Mouse (Mus musculus) lung, postnatal 0 days (tissue): ENCODE data around the gene Tyms. TPM values are rescaled to one million over a fixed set of nuclear protein-coding genes. Genes with fewer than 3 reads are reported as not detected.

Source experiments
- ATAC-seq: fragments of 200-750 bp; cut with Nextera tagmentation; 2 replicates; pipeline ENCODE4 v1.8.0; 2017; ENCODE audit warnings: moderate library complexity
- DNase-seq: peaks from one replicate; pipeline ENCODE4 v3.0.0-alpha.2; 2016; ENCODE audit warnings: low spot score
- H3K27ac ChIP-seq: fragments of 300-500 bp; sonication (generic); 2 replicates; pipeline ENCODE4 v1.5.1; 2014; ENCODE audit warnings: antibody characterized with exemption, mild to moderate bottlenecking, low read length, mixed read lengths
- H3K27me3 ChIP-seq: fragments of 300-500 bp; sonication (generic); replicated peaks from 2 replicates; pipeline ENCODE4 v1.6.1; 2014; ENCODE audit warnings: low read length, mixed read lengths; ENCODE audit not compliant: insufficient read depth
- H3K36me3 ChIP-seq: fragments of 300-500 bp; sonication (generic); 2 replicates; pipeline ENCODE4 v1.6.1; 2014; ENCODE audit warnings: low read length, mixed read lengths; ENCODE audit not compliant: insufficient read depth
- H3K4me1 ChIP-seq: fragments of 300-500 bp; sonication (generic); 2 replicates; pipeline ENCODE4 v1.6.1; 2014; ENCODE audit warnings: antibody characterized with exemption, low read depth, low read length, mixed read lengths; ENCODE audit not compliant: insufficient read depth
- H3K4me2 ChIP-seq: fragments of 300-500 bp; sonication (generic); replicated peaks from 2 replicates; pipeline ENCODE4 v1.6.1; 2014; ENCODE audit warnings: low read depth, mild to moderate bottlenecking, low read length, moderate library complexity, mixed read lengths
- H3K4me3 ChIP-seq: fragments of 300-500 bp; sonication (generic); 2 replicates; pipeline ENCODE4 v1.5.1; 2014; ENCODE audit warnings: low read depth, low read length
- H3K9ac ChIP-seq: fragments of 300-500 bp; sonication (generic); replicated peaks from 2 replicates; pipeline ENCODE4 v1.6.1; 2014; ENCODE audit warnings: low read depth, mild to moderate bottlenecking
- H3K9me3 ChIP-seq: fragments of 300-500 bp; sonication (generic); 2 replicates; pipeline ENCODE4 v1.6.1; 2016; ENCODE audit warnings: low read length, mixed read lengths
- CTCF ChIP-seq: IDR thresholded peaks from 2 replicates; pipeline ENCODE4 v1.5.1; 2016; ENCODE audit warnings: antibody characterized with exemption, mild to moderate bottlenecking
- EP300 ChIP-seq: IDR thresholded peaks from 2 replicates; pipeline ENCODE4 v1.6.1; 2016; ENCODE audit warnings: antibody characterized with exemption, mild to moderate bottlenecking, control low read depth
- WGBS: fragments of 180-500 bp; shearing (Covaris S2); extraction: QIAGEN DNeasy Blood & Tissue Kit; methylation state at CpG from one replicate; pipeline ENCODE4 v1.1.7; 2014; 5-methylcytosine and 5-hydroxymethylcytosine counted together
- polyA plus RNA-seq: library from polyadenylated mRNA; unstranded; fragments of >200 nt; fragmentation: Nextera tagmentation; extraction: Ambion mirVana; gene quantifications from 2 replicates; pipeline ENCODE4 v1.2.1, GENCODE M21; 2015

The Tyms gene
- polyA plus RNA-seq, 1 experiment from 2014 or later, result 37.3 TPM

DNA sequence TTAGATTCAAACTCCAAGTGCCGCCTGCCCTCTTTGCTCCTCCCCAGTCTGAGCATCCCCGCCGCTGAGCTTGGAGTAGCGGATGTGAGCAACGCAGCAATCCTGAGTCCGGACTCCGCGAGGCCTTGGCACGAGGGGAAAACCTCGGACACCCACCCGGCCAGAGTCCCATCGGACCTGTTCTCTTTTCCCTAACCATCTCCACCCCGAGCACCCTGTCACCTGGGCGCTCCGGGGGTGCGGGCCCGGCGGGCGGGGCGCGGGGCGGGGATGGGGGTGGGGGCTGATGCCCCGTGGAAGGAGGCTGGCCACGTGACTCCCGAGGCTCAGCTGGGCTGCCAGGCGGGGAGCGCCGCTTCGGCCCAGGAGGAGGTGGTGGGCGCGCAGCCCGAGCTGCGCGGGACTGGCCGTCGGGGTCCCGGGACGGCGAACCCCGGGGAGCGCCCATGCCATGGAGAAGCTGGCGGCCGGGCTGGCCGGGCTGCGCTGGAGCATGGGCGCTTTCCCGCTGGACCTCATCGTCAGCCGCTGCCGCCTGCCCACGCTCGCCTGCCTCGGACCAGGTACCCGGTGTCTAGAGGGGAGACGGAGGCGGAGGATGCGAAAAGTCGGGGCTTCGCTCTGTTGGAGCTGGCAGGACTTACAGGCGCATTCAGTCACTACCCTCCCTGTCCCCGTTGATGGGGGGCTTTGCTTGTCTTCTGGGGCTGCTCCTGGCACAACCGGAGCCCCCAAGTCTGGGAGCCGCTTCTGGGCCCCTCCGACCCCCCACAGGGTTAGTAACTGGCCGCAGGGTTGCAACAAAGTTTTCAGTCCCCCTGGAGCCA, 31.6 kb upstream of the Tyms start, which contains the start of gene Garem2:
Gene Garem2 (plus strand): TSS at position 321 of the 827 bp plus-strand sequence.
- H3K4me1 ChIP-seq, result peaks cover 6% of the 10 kb centered on the region; the same call in 1 of the 2 replicates
- no peaks in the 10 kb centered on the region for H3K9me3 ChIP-seq
- DNase-seq (no peak), ATAC-seq (peak; percentile 47; the same call in 1 of the 2 replicates)
- peak within 1 kb of the TSS; percentile 64 for H3K4me2 ChIP-seq
- H3K27me3 ChIP-seq, result peaks cover 34% of the 10 kb centered on the region
- H3K27ac ChIP-seq, result no peak within 1 kb of the TSS
- H3K4me3 ChIP-seq, result peak within 1 kb of the TSS; percentile 35
- no peak within 1 kb of the TSS for H3K9ac ChIP-seq
- WGBS, result 1% methylated on average over 55 of the region's 65 CpGs
- TF ChIP-seq EP300, result no peak
- TF ChIP-seq CTCF, result no peak
- no peaks in the 10 kb centered on the region for H3K36me3 ChIP-seq

DNA sequence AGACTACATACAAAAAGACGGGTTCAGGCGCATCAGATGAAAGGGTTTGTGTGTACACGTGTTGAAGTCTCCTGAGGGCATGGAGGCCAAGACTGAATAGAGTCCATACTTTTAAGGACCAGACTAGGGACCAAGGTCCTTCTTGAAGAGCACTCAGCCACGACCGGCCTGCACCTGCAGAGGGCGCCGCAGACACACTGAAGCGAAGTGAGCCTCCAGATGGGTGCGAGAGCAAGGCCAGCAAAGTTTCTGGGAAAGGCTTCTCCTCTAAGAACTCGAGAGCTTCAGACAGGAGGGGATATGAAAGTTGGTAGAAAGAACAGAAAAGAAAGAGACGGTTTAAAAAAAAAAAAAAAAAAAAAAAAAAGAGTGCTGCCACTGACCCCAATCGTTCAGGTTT, 30.9 kb upstream of the Tyms start:
- Histone ChIP-seq H3K4me2 (peak overlapping the region; percentile 64), H3K27ac (no peak overlapping the region), H3K9ac (no peak overlapping the region), H3K9me3 (no peaks in the 10 kb centered on the region), H3K4me1 (peaks cover 6% of the 10 kb centered on the region; the same call in 1 of the 2 replicates), H3K36me3 (no peaks in the 10 kb centered on the region), H3K4me3 (peak overlapping the region; percentile 35; the same call in 1 of the 2 replicates), H3K27me3 (peaks cover 34% of the 10 kb centered on the region)
- TF ChIP-seq CTCF (peak; percentile 68), EP300 (no peak)
- WGBS, result 3% methylated on average over 12 of the region's 12 CpGs
- ATAC-seq (no peak), DNase-seq (no peak)

DNA sequence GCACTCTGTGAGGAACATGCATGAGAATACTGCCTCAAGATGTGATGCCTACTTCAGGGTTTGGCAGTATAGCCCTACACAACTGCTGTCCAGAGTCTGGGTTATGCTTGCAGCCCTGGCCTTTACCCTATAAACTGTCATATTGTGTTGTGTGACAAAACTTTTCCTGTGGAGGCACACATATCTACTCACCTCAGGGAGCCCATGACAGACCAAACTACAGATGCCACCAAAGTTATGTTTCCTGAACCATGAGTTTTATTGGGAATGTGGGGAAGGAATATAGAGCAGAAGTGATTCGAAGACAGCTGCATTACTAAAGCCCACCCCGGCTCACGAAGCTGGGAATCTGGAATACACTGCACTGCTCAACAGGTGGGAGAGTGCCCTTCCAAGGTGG, 29.9 kb upstream of the Tyms start:
- Histone ChIP-seq H3K4me1 (peaks cover 6% of the 10 kb centered on the region; the same call in 1 of the 2 replicates), H3K27me3 (peaks cover 34% of the 10 kb centered on the region), H3K4me3 (no peak overlapping the region), H3K27ac (no peak overlapping the region), H3K4me2 (no peak overlapping the region), H3K36me3 (no peaks in the 10 kb centered on the region), H3K9ac (no peak overlapping the region), H3K9me3 (no peaks in the 10 kb centered on the region)
- no peak for ATAC-seq
- DNase-seq, result no peak
- WGBS, result 76% methylated on average over 3 of the region's 3 CpGs
- no peak for TF ChIP-seq CTCF
- TF ChIP-seq EP300, result no peak

DNA sequence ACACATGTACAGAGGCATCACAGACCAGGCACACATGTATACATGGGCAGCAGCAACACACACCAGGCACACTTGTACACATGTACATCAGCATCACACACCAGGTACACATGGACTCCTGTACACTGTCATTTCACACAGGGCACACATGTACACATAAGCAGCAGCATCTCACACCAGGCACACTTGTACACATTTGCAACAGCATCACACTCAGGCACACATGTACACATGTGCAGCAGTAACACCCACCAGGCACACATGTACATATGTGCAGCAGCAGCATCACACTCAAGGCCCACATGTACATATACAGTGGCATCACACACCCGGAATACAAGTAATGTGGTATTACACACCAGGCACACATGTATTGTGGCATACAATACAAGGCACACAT, 24.8 kb upstream of the Tyms start:
- H3K4me2 ChIP-seq, result no peak overlapping the region
- no peak overlapping the region for H3K9ac ChIP-seq
- no peaks in the 10 kb centered on the region for H3K4me1 ChIP-seq
- no peak overlapping the region for H3K27ac ChIP-seq
- no peaks in the 10 kb centered on the region for H3K27me3 ChIP-seq
- no peak for DNase-seq
- WGBS, result 90% methylated on average over 1 of the region's 1 CpGs
- H3K4me3 ChIP-seq, result no peak overlapping the region
- TF ChIP-seq EP300 (no peak), CTCF (no peak)
- H3K36me3 ChIP-seq, result no peaks in the 10 kb centered on the region
- H3K9me3 ChIP-seq, result no peaks in the 10 kb centered on the region
- no peak for ATAC-seq

DNA sequence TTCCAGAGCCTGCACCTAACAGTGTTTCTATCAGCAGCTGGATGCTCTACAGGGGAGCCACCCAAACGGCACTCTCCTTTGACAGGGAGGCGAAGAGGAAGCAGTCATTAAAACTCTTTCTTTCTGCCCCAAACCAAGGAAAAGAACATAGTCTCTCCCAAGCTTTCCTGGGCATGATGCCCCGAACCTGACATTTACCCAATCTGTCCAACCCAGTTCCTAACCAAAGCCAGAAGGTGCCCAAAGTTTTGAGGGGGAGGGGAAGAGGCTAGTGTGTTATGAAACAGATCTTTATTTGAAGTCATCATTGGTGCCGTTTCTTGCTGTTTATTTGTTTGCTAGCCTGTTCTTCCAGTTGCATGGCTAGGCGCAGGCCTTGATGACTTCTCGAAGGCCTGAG, 22.3 kb upstream of the Tyms start:
- 49% methylated on average over 6 of the region's 6 CpGs for WGBS
- TF ChIP-seq CTCF (no peak), EP300 (no peak)
- no peak for DNase-seq
- Histone ChIP-seq H3K4me1 (no peaks in the 10 kb centered on the region), H3K27ac (no peak overlapping the region), H3K9ac (no peak overlapping the region), H3K36me3 (no peaks in the 10 kb centered on the region), H3K4me3 (no peak overlapping the region), H3K9me3 (no peaks in the 10 kb centered on the region), H3K27me3 (no peaks in the 10 kb centered on the region), H3K4me2 (no peak overlapping the region)
- ATAC-seq, result no peak

DNA sequence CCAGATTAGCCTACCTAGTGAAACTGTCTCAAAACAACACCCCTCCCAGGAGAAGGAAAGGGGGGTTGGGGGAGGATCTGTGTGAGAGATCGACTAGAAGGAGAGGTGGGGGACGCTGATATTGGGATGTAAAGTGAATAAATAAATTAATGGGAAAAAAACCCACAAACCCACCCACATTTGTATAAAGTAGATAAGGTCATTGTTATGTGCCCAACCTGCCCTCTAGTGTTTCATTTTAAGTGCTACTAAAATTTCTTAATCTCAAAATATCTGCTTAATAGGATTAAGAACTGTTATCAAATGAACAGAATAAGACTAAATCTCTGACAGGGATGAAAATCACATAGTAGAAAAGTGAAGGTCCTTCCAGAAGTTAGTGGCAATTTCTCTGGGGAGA, 21.0 kb upstream of the Tyms start:
- Histone ChIP-seq H3K9me3 (no peaks in the 10 kb centered on the region), H3K4me2 (no peak overlapping the region), H3K4me1 (no peaks in the 10 kb centered on the region), H3K27me3 (no peaks in the 10 kb centered on the region), H3K36me3 (no peaks in the 10 kb centered on the region), H3K4me3 (no peak overlapping the region), H3K27ac (no peak overlapping the region), H3K9ac (no peak overlapping the region)
- no peak for DNase-seq
- TF ChIP-seq EP300 (no peak), CTCF (0 out of 2 replicates have a peak, but pooled peaks have one; percentile 8)
- 28% methylated on average over 2 of the region's 2 CpGs for WGBS
- ATAC-seq, result no peak
